Mouse (Mus musculus) granulocyte monocyte progenitor cell, adult 5-6 weeks (primary cell): ENCODE data around the gene Lactb. TPM values are rescaled to one million over a fixed set of nuclear protein-coding genes. Genes with fewer than 3 reads are reported as not detected.

Experiments
- ATAC-seq: replicated peaks from 2 replicates; pipeline ENCODE4 v1.8.0; 2016; ENCODE audit warnings: mild to moderate bottlenecking, moderate TSS enrichment, inconsistent platforms; ENCODE audit not compliant: poor library complexity, severe bottlenecking
- total RNA-seq, 2 experiments: library from RNA; stranded (forward) in 1 of 2; stranded (reverse) in 1 of 2; fragments of 200-712, 200-1000 nt in 1 of 2; fragments of >200 nt in 1 of 2; fragmentation: Nextera tagmentation in 1 of 2; gene quantifications; 2 replicates each; pipeline ENCODE4 v1.2.3; 2014 to 2017

Gene Lactb
- total RNA-seq, 2 experiments from 2014 or later, result 22.4 to 31.9 TPM

DNA sequence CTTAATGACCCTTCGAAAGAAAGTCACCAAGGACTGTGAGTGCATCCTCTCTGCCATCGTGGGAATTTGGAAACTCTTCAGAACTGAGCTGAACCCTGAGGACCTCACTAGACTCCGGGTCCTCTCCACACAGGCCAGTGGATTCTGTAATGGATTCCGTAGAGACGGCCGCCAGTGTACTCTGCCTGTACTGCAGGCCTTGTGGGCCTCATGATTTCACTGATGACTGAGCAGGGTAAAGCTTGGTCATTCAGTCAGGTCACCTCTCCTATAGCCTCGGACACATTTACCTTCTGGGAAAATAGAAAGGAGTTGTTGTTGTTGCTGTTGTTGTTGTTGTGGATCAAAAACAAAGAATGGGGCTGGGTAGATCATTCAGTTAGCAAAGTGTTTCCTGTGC, 6.8 kb upstream of the Lactb start:
- ATAC-seq, result no peak

DNA sequence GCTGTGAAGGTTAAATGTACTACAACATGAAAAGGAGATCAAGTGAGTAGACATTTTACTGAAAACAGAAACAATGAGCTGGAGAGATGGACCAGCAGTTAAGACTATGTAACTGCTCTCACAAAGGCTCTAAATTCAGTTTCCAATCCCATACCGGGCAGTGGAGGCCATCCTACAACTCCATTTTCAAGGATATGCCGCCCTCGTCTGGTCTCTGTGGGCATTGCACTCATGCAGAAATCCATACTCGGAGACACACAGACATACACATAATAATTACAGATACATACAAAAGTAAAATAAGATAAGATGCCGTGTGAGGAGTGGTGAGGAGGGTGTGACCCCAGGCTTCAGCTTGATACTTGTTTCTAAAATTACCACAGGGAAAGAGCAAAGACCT, 5.2 kb upstream of the Lactb start:
- ATAC-seq, result peak; percentile 54

DNA sequence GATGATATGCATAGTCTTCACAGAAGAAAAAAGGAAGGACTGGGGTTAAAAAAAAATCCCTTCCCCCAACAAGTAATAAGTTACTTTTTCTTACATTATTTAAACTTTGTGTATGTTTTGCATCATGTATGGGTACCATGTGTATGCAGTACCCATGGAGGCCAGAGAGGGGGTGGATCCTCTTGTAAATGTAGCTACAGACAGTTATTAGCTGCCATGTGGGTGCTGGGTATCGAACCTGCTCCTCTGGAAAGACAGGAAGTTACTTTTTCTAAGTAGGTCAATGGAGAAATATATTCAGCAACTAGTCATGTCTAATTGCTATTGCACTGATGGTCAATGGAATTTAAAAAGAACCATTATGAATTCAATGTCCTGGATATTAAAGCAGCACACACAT, 3.2 kb upstream of the Lactb start:
- ATAC-seq, result no peak

DNA sequence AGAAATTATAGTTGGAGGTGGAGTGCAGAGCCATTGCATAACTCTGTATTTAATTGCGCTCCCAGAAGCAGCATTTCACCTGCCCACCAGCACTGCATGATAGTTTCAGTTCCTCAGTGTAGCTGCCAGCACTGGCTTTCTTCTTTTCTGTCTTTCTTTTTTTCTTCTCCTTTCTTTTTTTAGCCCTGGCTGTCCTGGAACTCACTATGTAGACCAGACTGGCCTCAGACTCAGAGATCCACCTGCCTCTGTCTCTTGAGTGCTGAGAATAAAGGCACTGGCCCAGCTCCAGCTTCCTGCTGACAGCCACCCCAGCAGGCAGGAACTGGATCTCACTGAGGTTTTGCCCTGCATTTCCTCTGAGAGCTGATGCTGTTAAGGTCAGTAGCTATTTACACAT, 2.7 kb upstream of the Lactb start:
- ATAC-seq, result peak; percentile 54

DNA sequence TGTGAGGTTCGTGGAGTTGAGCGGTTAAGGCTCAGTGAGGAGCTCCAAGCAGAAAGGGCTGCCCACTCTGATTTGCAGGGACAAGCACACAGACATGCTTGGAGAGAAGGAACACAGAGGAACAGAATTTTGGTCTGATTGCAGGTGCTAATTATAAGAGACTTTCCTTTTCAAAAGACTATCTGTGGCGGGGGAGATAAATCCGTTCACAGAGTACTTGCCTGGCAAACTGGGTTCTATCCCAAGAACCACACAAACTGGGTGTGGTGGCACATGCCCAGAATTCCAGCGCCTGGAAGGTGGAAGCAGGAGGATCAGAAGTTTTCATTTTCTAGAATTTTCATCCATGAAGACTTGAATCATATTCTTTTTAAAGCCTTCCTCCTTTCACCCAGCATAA, 1.8 kb upstream of the Lactb start:
- ATAC-seq, result no peak

DNA sequence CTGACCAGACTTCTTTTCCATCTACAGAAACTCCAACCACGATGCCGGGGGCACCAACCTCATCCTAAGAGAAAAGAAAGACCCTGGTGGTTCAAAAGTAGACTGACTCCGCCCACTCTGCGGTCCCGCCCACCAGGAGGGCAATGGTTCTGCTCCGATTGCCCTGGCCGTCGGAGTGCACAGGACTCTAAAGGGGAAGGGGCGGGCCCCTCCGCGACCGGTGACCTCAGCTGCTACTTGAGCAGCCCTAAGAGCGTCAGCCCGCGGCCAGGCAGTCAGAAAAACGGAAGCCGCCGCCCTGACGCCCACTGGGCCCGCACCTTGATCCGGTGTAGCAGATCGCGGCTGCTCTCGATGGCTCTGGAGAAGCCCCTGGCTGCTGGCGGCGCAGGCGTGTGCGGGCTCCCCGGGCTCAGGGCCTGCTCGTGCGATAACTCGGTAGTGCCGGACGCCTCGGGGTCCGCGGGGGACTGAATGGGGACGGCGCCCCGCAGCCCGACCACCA, 511 bp downstream of the Lactb start:
- ATAC-seq, result peak; percentile 94

DNA sequence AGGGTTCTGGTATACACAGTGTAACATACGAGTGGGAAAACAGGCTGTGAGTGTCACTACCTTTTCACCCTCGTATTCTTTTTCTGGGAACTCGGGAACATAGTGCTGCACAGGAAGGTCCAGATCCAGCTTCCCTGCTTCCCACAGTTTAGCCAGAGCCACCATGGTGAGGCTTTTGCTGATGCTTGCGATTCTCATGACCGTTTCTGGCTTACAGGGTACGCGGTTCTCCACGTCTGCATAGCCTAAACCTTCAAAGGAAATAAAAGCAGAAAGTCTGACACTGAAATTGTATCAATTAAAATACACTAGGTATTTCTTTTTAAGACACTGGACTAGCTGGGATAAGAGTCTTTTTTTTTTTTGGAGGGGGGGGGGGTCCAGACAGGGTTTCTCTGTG, 4.2 kb downstream of the Lactb start:
- no peak for ATAC-seq

DNA sequence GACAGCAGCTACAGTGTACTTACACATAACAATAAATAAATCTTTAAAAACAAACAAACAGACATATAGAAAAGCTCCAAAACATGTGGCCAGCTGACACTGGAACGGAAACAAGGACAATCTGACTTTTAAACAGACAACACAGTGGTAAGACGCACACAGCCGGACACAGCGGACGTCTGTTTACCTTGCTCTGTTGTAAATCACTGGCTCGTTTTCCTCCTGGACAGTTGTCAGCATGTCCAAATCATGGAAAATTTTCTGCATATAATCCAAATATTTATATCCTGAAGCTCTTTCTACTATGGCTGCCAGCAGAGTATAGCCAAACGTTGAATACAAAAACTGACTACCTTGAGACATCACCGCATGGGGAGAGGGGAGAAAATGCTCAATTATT, 7.8 kb downstream of the Lactb start:
- ATAC-seq, result no peak

DNA sequence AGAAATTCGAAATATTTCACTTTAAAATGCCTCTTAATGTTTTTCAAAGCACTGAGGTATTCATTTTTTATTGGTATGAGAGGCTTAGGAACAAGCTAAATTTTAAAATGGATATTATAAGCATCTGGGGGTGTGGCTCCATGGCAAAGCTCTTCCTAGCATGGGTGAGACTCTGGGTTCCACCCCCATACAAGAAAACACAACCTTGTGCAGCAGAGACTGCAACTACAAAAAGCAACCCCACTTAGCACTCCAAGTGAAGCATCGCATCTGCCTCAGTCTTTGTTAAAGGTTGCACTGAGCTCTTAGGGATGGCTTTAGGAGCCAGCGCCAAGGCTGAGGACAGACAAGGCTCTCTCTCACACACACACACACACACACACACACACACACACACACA, 13.8 kb downstream of the Lactb start:
- no peak for ATAC-seq

DNA sequence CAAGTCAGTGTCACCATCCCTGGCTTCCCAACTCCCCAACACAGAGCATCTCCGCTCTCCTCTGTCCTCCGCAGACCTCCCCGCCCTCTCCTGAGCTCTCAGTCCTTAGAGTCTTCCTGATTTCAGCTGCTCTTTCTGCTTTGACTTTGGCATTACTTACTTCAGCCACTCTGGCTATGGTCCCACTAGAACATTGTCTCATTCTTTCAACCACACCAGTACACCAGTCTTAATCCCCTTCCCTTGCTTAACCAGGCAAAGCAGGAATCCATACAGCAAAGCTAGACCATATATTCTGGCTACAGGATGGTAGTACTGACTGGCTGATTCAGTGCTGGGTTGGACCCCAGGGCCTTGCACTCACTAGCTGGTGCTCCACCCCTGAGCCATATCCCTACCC, 17.8 kb downstream of the Lactb start:
- no peak for ATAC-seq

DNA sequence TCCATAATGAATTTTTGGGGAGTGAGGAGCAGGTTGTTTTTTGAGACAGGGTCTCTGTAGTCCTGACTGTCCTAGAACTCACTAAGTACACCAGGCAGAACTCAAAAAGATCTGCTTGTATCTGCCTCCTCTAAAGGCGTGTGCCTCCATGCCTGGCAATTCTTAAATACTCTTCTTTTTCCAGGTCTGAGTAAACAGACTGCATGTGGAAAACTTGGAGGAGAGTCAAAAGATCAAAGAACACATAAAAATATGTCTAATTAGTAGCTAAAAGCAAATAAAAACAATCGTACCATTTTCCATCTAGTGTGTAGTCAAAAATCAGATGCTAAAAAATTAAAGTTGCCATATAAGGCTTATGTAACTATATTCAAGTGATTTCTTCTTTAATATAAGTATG, 22.4 kb downstream of the Lactb start:
- no peak for ATAC-seq

DNA sequence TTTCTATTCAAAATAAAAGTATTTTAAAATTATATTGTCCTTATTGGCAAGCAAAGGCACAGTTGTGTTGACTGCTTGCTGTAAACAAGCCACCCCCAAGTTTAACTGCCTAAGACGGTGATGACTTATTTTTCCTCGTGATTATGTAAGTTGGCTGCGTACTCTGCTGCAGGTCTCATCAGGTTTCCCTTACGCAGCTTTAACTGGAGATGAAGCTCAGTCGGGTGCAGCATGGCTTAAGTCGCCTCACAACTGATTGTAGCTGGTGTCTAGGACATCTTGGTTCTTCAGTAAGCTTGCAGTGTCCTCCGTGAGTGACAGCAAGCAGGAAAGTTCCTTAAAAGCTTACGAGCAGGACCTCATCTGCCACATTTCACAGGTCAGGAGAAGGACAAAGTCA, 23.0 kb downstream of the Lactb start:
- ATAC-seq, result no peak

DNA sequence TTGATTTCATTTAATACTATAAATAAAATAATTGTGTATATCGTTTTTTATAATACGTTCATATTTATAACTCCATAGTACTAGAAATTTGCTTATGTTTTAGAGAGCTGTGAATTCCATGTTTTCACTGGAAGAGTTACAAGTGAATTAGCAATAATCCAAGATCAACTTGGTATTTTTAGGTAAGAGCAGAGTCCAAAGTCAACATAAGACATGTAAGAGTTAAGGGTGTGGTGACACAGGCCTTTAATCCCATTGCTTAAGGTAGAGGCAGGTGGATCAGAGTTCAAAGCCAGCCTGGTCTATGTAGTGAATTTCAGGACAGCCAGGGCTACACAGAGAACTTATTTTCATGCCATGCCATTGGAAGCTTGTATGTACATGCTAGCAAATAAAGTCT, 26.7 kb downstream of the Lactb start:
- no peak for ATAC-seq

DNA sequence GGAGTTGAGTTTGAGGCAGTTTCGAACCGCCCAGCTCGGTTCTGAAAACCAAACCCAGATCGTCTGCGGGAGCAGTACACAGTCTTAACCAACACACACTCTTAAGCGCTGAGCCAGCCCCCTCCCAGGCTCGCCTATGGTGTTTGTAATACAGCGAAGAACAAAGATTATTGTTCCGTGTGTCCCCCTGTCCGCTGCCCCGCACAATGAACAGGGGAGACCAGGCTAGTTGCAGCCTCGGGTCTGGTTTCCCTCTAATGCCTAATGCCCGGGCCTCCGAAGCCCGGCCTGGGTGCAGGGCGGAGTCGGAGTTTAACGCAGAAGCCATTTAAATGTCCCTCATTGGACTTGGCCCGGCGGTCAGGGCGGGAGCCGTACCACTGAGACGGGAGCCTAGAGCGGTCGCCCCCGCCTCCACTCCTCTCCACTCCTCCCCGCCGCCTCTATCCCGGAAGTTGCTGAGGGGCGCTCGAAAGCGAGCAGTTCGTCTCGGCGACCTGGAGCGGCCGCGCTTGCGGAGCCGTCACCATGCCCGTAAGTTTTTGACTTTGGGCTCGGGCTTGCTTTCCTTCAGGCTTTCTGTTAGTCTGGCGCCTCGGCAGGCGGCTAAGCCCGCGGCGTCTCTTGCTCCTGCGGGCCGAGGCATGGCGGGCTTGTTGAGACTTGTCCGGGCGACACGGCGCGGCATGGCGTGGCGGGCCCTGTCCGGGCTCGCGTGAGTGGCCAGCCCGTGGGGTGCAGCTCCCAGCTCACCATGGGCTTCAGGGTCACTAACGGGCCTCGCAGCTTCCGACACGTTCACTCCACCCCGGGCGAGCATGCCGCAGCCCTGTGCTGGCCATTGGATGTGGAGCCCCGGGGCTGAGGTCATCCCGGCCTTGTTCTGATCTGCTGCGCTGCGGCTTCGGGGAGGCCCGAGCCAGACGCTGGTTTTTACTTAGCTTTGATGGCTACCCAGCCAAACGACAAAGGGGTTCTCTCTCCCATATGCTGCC, 29.3 kb downstream of the Lactb start, which contains the start of gene Rps27l:
Gene Rps27l, plus strand, starts transcription at position 440 of the 995 bp plus-strand sequence.
- ATAC-seq, result peak; percentile 98

DNA sequence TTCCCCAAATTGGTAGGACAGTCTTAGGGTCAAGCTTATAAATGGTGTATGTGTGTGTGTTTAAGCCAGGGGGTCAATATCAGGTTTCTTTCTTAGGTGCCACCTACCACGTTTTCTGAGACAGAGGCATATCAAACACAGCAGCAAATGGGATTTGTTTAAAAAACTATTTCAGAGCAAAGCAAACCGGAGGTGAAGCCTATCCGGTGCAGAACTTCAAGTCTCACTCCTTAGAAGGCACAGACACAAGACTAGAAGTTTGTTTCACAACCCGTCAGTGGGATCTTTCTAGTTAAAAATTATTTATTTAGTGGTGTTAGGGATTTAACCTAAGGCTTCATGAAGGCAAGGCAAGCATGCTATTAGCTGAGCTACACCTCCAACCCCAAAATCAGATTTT, 30.1 kb downstream of the Lactb start:
- no peak for ATAC-seq

DNA sequence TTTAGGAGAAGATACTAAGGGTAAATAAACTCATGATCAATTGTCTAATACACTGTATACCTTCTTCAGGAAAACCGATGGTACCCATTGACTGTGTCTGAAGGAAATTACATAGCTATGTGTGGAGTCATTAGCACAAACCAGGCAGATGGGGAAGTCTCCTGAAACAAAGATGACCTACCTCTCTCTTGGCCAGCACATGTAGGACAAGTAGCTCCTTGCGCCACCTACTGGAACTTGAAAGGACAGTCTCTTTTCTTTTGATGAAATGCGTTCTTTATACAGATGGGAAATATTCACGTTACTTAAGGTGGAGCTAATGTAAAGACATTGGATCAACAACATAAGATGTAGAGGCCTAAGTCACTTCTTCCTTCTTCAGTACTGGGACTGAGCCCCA, 36.4 kb downstream of the Lactb start:
- ATAC-seq, result peak; percentile 93

DNA sequence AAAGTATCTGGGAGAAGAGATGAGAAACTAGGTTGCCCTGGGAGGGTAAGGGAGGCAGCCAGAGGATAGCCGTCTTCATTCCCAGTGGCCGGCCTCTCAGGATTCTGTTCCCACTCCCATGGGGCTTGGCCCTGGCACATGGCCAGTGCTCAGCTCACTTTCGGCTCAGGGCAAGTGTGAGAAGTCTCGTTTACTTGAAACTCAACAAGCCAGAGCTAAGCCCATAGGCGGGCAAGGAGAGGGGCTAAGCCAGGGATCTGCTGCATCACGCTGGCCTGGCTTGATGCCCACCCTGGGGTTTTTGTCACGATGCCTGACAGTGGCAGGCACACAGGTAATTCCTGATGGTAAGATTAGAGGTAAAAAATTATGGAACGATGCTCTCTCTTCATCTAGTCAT, 37.8 kb downstream of the Lactb start:
- no peak for ATAC-seq

DNA sequence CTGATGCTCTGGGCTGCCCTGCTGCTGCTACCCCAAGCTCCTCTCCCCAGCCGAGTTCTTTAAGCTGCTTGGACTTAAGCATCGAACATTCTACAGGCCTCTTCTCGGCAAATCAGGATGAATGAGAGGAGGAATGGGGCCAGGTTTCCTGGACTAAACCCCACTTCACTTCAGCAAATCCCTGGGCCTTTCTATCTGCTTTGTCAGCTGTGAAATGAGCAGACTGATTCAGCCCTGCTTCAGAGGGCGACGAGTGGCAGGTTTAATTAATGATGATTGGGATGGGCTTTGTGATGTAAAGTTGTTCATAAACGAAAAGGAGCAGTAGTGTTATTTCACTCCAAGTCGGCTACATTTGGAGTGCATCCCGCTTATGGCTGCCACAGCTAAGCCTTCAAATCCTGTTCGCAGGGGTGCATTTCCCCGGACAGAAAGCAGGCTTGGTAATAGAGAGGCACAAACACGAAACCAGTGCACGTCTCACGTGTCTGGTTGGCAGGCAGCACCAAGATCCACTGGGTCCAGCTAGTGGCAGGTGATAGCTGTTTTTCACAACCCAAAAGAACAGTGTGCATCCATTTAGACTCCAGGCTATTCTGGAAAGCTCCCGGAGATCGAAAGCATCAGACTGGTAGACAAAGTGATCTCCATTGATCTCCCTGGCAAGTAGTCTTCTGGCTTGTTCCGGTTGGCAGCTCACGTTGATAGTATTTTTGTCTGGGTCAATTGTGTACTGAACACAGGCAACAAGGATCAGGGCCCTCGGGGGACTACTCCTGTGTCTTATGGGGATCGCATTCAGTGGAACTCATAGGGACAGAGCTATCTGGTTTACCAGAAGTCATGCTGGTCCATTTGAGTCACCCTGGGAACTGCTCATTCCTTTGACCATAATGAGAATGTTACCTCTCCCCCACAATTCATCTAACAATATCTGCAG, 41.1 kb downstream of the Lactb start:
- no peak for ATAC-seq

DNA sequence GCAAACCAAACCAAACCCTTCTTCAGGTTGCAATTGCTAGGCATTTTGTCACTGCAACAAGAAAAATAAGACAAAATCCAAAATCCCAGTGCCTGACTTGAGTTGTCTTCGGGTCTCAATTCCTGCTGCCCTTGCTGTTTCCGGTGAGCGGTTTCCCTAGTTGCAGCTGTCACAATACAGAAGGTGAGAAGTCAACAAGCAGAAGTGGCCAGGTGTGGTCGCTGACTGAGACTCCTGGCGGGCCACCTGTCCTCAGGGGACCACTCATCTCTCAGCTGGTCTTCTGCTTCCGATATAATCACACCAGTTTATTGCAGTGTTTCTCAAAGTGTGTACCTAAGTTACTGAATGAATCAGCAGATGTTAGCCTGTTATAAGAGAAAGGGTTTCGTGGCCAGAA, 44.9 kb downstream of the Lactb start:
- ATAC-seq, result no peak

DNA sequence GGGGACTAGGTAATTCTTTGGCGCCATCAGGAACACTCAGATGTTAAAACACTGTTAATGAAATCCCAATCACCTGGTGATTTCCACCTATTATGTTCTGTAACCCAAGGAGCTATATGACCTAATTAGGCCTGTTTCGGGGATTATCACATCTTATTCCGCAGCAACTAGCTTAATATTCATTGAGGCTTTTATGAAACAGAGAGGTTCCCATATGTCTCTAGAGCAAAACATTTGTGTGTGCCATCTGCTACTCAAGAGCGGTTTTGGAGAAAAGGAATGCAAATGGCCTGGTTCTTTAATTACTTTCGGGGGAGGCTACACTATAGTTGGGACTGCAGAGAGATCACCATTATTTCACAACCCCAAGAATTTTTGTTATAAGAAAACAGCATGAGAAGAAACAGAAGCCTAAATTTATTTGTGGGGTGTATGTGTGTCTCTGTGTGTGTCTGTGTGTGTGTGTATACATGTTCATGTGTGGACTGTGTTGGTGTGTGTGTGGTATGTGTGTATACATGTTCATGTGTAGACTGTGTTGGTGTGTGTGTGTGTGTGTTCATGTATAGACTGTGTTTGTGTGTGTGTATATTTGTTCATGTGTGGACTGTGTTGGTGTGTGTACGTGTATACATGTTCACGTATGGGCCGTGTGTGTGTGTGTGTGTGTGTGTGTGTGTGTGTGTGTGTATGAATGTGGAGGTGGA, 47.4 kb downstream of the Lactb start:
- ATAC-seq, result no peak
